Mouse (Mus musculus) kidney, embryonic 16.5 days (tissue): Measurements from ENCODE around the gene Ablim2. TPM values are rescaled to one million over a fixed set of nuclear protein-coding genes. Genes with fewer than 3 reads are reported as not detected.

Source experiments
- ATAC-seq: fragments of 200-750 bp; cut with Nextera tagmentation; 2 replicates; pipeline ENCODE4 v1.8.0; 2017; ENCODE audit warnings: moderate TSS enrichment; ENCODE audit not compliant: low FRiP score, low TSS enrichment
- H3K27ac ChIP-seq: fragments of 300-500 bp; sonication (generic); 2 replicates; pipeline ENCODE4 v1.5.1; 2014; ENCODE audit warnings: low read length
- H3K27me3 ChIP-seq: fragments of 300-500 bp; sonication (generic); 2 replicates; pipeline ENCODE4 v1.6.1; 2014; ENCODE audit warnings: low read length, control low read depth, mixed read lengths; ENCODE audit not compliant: insufficient read depth
- H3K36me3 ChIP-seq: fragments of 300-500 bp; sonication (generic); 2 replicates; pipeline ENCODE4 v1.6.1; 2014; ENCODE audit warnings: low read length, control low read depth, mixed read lengths; ENCODE audit not compliant: insufficient read depth
- H3K4me1 ChIP-seq: fragments of 300-500 bp; sonication (generic); 2 replicates; pipeline ENCODE4 v1.6.1; 2014; ENCODE audit warnings: low read length, control low read depth, mixed read lengths; ENCODE audit not compliant: insufficient read depth
- H3K4me2 ChIP-seq: fragments of 300-500 bp; sonication (generic); replicated peaks from 2 replicates; pipeline ENCODE4 v1.6.1; 2014; ENCODE audit warnings: low read depth, low read length
- H3K4me3 ChIP-seq: fragments of 300-500 bp; sonication (generic); 2 replicates; pipeline ENCODE4 v1.5.1; 2014; ENCODE audit warnings: mild to moderate bottlenecking, low read length
- H3K9ac ChIP-seq: fragments of 300-500 bp; sonication (generic); replicated peaks from 2 replicates; pipeline ENCODE4 v1.6.1; 2014; ENCODE audit warnings: low read length
- H3K9me3 ChIP-seq: fragments of 300-500 bp; sonication (generic); 2 replicates; pipeline ENCODE4 v1.6.1; 2016; ENCODE audit warnings: low read length, control low read depth
- WGBS: fragments of 180-500 bp; shearing (Covaris S2); extraction: QIAGEN DNeasy Blood & Tissue Kit; methylation state at CpG from one replicate; pipeline ENCODE4 v1.1.7; 2014; 5-methylcytosine and 5-hydroxymethylcytosine counted together
- polyA plus RNA-seq: library from polyadenylated mRNA; unstranded; fragments of >200 nt; fragmentation: Nextera tagmentation; extraction: Ambion mirVana; gene quantifications from 2 replicates; pipeline ENCODE4 v1.2.1, GENCODE M21; 2015

The Ablim2 gene
- polyA plus RNA-seq, 1 experiment from 2014 or later, result 2.8 TPM

DNA sequence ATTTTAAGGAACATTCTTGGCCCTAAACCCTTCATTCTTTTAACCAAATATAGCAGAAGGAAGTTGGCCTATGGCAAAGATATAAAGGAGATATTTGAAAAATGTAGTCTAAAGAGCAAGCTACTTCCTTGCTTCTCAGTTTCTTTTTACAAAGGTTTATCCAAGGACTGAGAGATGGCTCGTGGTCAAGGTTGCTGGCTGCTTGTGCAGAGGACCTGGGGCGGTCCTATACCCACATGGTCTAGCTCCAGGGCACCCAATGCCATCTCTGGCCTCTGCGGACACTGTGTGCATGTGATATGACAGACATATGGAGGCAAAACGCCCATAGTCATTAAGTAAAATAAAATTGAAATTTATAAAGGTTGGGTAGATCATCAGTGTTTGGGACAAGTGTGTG is 138.2 kb downstream of the Ablim2 start:
- WGBS, result 72% methylated on average over 4 of the region's 4 CpGs
- Histone ChIP-seq H3K9me3 (no peaks in the 10 kb centered on the region), H3K4me1 (peaks cover 66% of the 10 kb centered on the region), H3K36me3 (no peaks in the 10 kb centered on the region), H3K4me2 (no peak overlapping the region), H3K27ac (peak overlapping the region; percentile 49; the same call in 1 of the 2 replicates), H3K4me3 (no peak overlapping the region), H3K27me3 (no peaks in the 10 kb centered on the region), H3K9ac (no peak overlapping the region)
- no peak for ATAC-seq

GRCm38 (mm10) chr5:35896556-35896955 is 138.9 kb downstream of the Ablim2 start:
- ATAC-seq, result no peak
- no peak overlapping the region for H3K4me2 ChIP-seq
- H3K4me3 ChIP-seq, result no peak overlapping the region
- H3K36me3 ChIP-seq, result no peaks in the 10 kb centered on the region
- peaks cover 72% of the 10 kb centered on the region for H3K4me1 ChIP-seq
- H3K27me3 ChIP-seq, result no peaks in the 10 kb centered on the region
- H3K27ac ChIP-seq, result no peak overlapping the region
- WGBS, result 84% methylated on average over 4 of the region's 4 CpGs
- H3K9me3 ChIP-seq, result no peaks in the 10 kb centered on the region
- no peak overlapping the region for H3K9ac ChIP-seq

GRCm38 (mm10) chr5:35897147-35897546 is 139.5 kb downstream of the Ablim2 start:
- Histone ChIP-seq H3K4me3 (no peak overlapping the region), H3K9ac (no peak overlapping the region), H3K27me3 (no peaks in the 10 kb centered on the region), H3K4me2 (no peak overlapping the region), H3K36me3 (no peaks in the 10 kb centered on the region), H3K27ac (no peak overlapping the region), H3K9me3 (no peaks in the 10 kb centered on the region), H3K4me1 (peaks cover 74% of the 10 kb centered on the region)
- ATAC-seq, result no peak
- 70% methylated on average over 4 of the region's 4 CpGs for WGBS

DNA sequence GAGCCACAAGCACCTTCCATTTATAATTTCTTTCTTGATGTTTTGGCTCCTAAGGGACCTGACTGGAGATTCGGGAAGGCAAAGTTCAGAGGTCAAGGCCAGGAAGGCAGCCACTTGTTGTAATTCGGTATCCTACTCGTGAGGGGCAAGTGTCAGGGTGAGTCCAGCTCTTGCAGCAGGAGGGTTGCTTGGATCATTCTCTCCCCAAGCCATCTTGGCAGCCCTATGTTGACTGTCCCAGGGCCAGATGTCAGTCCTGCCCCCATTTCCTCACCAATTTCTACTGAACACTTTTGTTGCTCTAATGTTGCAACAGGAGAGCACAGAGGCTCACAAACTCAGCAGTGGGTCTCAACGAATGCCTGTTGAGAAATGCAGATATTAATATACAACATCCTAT is 140.4 kb downstream of the Ablim2 start:
- Histone ChIP-seq H3K4me3 (no peak overlapping the region), H3K4me2 (no peak overlapping the region), H3K9me3 (no peaks in the 10 kb centered on the region), H3K36me3 (no peaks in the 10 kb centered on the region), H3K9ac (no peak overlapping the region), H3K4me1 (peaks cover 67% of the 10 kb centered on the region), H3K27ac (no peak overlapping the region), H3K27me3 (no peaks in the 10 kb centered on the region)
- no peak for ATAC-seq
- 35% methylated on average over 4 of the region's 4 CpGs for WGBS

DNA sequence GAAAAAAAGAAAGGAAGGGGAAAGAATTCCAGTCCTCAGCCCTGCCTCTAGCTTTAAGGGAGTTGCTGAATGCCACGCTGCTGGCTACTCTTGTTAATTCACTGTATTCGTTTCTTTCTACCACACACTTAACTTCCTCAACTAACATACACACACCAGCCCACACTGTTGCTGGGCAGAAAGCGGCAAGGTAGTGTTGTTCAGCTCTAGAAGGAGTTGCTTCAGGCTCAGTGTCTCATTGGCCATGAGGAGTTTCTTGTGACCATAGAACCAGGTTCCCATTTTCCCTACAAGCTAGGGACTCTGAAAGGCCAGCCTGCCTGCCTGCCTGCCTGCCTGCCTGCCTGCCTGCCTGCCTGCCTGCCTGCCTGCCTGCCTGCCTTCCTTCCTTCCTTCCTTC is 141.3 kb downstream of the Ablim2 start:
- Histone ChIP-seq H3K36me3 (no peaks in the 10 kb centered on the region), H3K4me3 (no peak overlapping the region), H3K4me2 (no peak overlapping the region), H3K9me3 (no peaks in the 10 kb centered on the region), H3K27me3 (no peaks in the 10 kb centered on the region), H3K4me1 (peaks cover 73% of the 10 kb centered on the region), H3K9ac (no peak overlapping the region), H3K27ac (peak overlapping the region; percentile 45; the same call in 1 of the 2 replicates)
- WGBS, result 82% methylated on average over 3 of the region's 3 CpGs
- ATAC-seq, result no peak

DNA sequence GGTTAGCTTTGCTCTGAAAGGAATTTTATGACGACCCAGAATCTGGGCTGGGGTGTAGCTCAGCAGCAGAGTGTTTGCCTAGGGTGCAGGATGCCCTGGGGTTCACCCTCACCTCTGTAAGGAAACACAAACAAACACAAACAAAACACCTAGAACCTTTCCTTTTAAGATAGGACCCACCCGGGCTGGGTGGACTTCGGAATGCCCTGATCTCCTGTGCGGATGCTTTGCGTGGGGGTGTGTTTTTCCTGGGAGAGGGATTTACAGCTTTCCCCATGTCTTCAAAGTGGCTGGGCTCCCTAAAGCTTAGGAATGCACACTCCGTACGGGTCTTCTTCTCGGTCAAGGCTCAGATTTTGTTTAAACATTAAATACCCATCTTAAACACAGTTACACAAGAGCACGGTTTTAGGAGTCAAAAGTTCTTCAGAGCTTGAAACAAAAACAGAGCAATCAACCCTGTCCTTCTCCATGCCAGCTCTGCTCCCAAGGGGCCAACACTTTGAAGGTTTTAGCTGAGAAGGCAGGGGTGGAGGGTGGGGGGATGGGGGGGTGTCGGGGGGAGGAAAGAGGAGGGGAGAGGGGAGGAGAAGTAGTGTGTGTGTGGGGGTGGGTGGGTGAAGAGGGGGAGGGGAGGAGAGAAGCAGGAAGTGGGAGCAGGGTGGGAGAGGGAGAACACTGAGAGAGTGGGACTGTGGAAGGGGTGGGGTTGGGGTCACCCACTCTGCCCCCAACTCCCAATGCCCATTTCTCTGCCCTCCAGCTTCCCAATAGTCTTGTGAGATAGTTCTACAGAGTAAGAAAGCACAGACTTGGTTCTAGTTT is 142.9 kb downstream of the Ablim2 start:
- Histone ChIP-seq H3K9me3 (no peaks in the 10 kb centered on the region), H3K36me3 (no peaks in the 10 kb centered on the region), H3K27ac (peak overlapping the region; percentile 93), H3K4me3 (peak overlapping the region; percentile 12; the same call in 1 of the 2 replicates), H3K4me2 (peak overlapping the region; percentile 35), H3K4me1 (peaks cover 77% of the 10 kb centered on the region), H3K9ac (peak overlapping the region; percentile 14; the same call in 1 of the 2 replicates), H3K27me3 (no peaks in the 10 kb centered on the region)
- WGBS, result 7% methylated on average over 10 of the region's 10 CpGs
- ATAC-seq, result peak; percentile 76

GRCm38 (mm10) chr5:35901226-35901809 is 143.6 kb downstream of the Ablim2 start:
- no peaks in the 10 kb centered on the region for H3K27me3 ChIP-seq
- ATAC-seq, result peak; percentile 25
- peaks cover 74% of the 10 kb centered on the region for H3K4me1 ChIP-seq
- 35% methylated on average over 12 of the region's 12 CpGs for WGBS
- peak overlapping the region; percentile 12; the same call in 1 of the 2 replicates for H3K4me3 ChIP-seq
- H3K9ac ChIP-seq, result no peak overlapping the region
- peak overlapping the region; percentile 35 for H3K4me2 ChIP-seq
- peak overlapping the region; percentile 93 for H3K27ac ChIP-seq
- no peaks in the 10 kb centered on the region for H3K9me3 ChIP-seq
- H3K36me3 ChIP-seq, result no peaks in the 10 kb centered on the region

GRCm38 (mm10) chr5:35903456-35903855 is 145.8 kb downstream of the Ablim2 start:
- Histone ChIP-seq H3K27me3 (no peaks in the 10 kb centered on the region), H3K4me2 (no peak overlapping the region), H3K4me3 (no peak overlapping the region), H3K9ac (no peak overlapping the region), H3K27ac (peak overlapping the region; percentile 8; the same call in 1 of the 2 replicates), H3K9me3 (no peaks in the 10 kb centered on the region), H3K4me1 (peaks cover 77% of the 10 kb centered on the region), H3K36me3 (no peaks in the 10 kb centered on the region)
- 65% methylated on average over 8 of the region's 8 CpGs for WGBS
- ATAC-seq, result no peak

GRCm38 (mm10) chr5:35905283-35905682 is 147.6 kb downstream of the Ablim2 start:
- WGBS, result 44% methylated on average over 8 of the region's 8 CpGs
- no peak overlapping the region for H3K27ac ChIP-seq
- no peak overlapping the region for H3K4me2 ChIP-seq
- no peak overlapping the region for H3K9ac ChIP-seq
- ATAC-seq, result no peak
- H3K27me3 ChIP-seq, result no peaks in the 10 kb centered on the region
- H3K36me3 ChIP-seq, result no peaks in the 10 kb centered on the region
- H3K4me3 ChIP-seq, result no peak overlapping the region
- no peaks in the 10 kb centered on the region for H3K9me3 ChIP-seq
- peaks cover 80% of the 10 kb centered on the region for H3K4me1 ChIP-seq

- Histone ChIP-seq H3K27ac (peak overlapping the region; percentile 87; the same call in 1 of the 2 replicates), H3K4me1 (peaks cover 65% of the 10 kb centered on the region), H3K4me3 (no peak overlapping the region)
Observed at GRCm38 (mm10) chr5:35907090-35907489, 149.4 kb downstream of the Ablim2 start.

More at GRCm38 (mm10) chr5:35907090-35907489, 149.4 kb downstream of the Ablim2 start:
- no peaks in the 10 kb centered on the region for H3K36me3 ChIP-seq
- no peak overlapping the region for H3K9ac ChIP-seq
- no peaks in the 10 kb centered on the region for H3K9me3 ChIP-seq
- no peak overlapping the region for H3K4me2 ChIP-seq
- 51% methylated on average over 4 of the region's 4 CpGs for WGBS
- H3K27me3 ChIP-seq, result no peaks in the 10 kb centered on the region
- ATAC-seq, result no peak
